Mouse (Mus musculus) embryonic stem cell, embryonic (primary cell): ENCODE measurements around the gene 2810408A11Rik.

ENCODE experiments used
- CTCF ChIA-PET, 4 experiments: fragments of 300-600 bp in 2 of 4; fragments of 350-600 bp in 2 of 4; sonication (Branson Sonifier 250); formaldehyde crosslinking; loops; one replicate each; lab custom pipeline; 2022; ENCODE audit warnings: inconsistent platforms in 2 of 4; lab: Charles Lee
- POLR2A ChIA-PET, 4 experiments: fragments of 300-600 bp in 2 of 4; fragments of 350-600 bp in 2 of 4; sonication (Branson Sonifier 250); formaldehyde crosslinking; loops; one replicate each; lab custom pipeline; 2022; ENCODE audit warnings: antibody characterized with exemption in 4 of 4, inconsistent platforms in 1 of 4; lab: Charles Lee

The 2810408A11Rik gene

DNA sequence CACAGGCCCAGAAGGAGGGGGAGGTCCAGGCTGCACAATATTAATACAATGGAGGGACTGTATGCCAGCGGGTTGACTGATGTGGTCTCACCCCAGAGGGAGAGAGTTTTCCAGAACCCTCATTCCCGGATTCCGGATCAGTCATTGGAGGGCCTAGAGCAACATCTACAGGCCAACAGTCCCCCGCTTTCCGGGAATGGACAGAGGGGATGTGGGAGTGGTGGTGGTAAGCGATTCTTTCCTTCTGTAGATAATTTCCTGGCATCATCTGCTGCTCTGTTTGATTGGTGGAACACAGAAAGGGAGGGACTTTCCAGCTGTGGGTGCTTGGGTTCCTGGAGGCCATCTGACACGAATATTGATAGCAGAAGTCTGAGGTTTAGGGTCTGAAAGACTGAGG is 24.6 kb downstream of the 2810408A11Rik start:
- CTCF ChIA-PET: interaction anchor here in 3 of 4 experiments (0.6 to 3.6 kb wide), 18 partner anchors 10 to 771 kb away, joined by 3 to 28 read pairs (median 5); partner anchors contain the start of genes Tmem102 (in 2 of the 3), Rnf167 (in 1 of the 3), Sat2 (in 1 of the 3) and Slc25a11 (in 1 of the 3)
- POLR2A ChIA-PET: interaction anchor here (0.6 to 4.1 kb wide), 17 partner anchors 10 to 628 kb away, joined by 3 to 30 read pairs (median 5); partner anchors contain the start of genes Tmem102 (in 2 of the 4), Acap1 (in 1 of the 4), Eif5a (in 1 of the 4) and Tnk1 (in 1 of the 4)

DNA sequence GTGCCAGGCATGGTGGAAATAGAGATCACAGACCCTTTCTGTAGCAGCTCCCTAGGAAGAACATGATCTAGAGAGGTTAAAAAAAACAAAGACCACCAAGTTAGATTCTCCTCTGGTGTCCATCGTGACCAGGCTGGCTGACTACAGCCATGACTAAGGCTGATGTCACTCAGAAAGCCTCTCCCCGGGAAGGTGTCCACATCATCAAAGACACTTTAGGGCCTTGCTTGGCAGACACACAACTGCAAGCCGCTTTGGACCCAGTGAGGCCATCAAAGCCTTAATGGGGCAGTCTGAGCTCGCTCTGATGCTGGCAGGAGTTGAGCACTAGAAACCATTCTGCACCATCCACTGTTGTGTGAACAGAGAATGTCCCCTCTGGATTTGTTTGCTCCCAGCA is 28.3 kb downstream of the 2810408A11Rik start:
- CTCF ChIA-PET: interaction anchor here in 2 of 4 experiments (1.0 to 2.3 kb wide), 5 partner anchors 8 to 77 kb away, joined by 3 to 9 read pairs (median 4); partner anchors contain the start of genes Kctd11 (in 1 of the 2) and Slc2a4 (in 1 of the 2)
- POLR2A ChIA-PET: interaction anchor here in 3 of 4 experiments (0.5 to 2.0 kb wide), 12 partner anchors 8 to 268 kb away, joined by 3 to 7 read pairs (median 4); partner anchors contain the start of genes Nlgn2 (in 2 of the 3), Tmem256 (in 2 of the 3), Tnk1 (in 2 of the 3) and Polr2a (in 1 of the 3)

DNA sequence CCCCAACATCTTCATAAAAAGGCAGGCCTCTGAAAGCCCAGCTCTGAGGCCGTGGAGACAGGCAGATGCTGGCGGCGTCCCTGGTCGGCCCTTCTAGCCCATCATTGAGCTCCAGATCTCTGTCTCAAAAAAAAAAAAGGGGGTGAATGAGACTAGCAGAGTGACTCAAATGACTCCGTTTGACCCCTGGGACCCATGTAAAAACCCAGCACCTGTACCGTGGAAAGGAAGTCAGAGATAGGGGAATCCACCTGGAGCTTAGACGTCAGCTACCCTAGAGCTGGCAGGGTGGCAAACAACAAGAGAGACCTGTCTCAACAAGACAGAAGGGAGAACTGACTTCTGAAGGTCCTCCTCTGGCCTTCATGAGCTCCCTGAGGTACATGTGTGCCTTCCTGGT is 29.0 kb downstream of the 2810408A11Rik start:
- CTCF ChIA-PET: interaction anchor here in 2 of 4 experiments (0.6 to 2.3 kb wide), 6 partner anchors 9 to 77 kb away, joined by 3 to 9 read pairs (median 3); partner anchors contain the start of gene Kctd11 (in 1 of the 2)

DNA sequence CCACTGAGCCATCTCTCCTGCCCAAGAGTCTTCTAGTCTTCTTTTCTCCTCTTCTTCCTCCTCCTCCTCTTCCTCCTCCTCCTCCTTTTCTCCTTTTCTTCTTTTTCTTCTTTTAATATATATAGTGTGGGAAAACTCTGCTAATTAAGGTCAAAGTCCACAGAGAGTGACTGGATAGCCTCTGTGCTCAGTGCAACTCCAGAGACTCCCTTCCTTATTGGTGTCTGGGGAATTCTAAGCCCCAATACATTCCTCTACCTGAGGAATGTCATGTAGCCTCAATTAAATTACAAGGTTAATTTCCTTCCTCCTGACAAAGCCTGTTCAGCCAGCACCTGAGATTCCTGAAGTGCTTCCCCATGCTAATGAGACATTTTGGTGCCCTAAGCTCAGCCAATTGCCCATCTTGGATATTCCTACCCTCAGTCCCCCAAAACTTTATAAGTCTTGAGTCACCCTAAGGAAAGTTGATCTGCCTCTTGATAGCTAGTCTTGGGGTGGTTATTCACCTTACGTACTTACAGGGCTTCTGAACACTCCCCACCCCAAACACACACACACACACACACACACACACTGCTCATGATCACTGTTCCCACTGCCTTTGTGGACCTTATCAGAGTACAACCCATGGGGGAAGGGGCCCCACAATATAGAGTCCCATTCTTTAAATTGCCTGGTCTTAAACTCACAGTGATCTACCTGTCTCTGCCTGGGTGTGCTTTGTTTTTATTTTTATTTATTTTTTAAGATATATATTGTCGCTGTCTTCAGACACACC is 30.3 kb downstream of the 2810408A11Rik start:
- ChIA-PET CTCF (interaction anchor here in 1 of 4 experiments (2.3 kb wide), 1 partner anchor 10 kb away, joined by 9 read pairs; no protein-coding TSS in a partner anchor), POLR2A (interaction anchor here in 1 of 4 experiments (2.0 kb wide), 1 partner anchor 65 kb away, joined by 5 read pairs; the partner anchor contains the start of gene Tmem102)

More for the DNA sequence above, 29.0 kb downstream of the 2810408A11Rik start:
- POLR2A ChIA-PET: interaction anchor here in 2 of 4 experiments (0.7 to 2.0 kb wide), 7 partner anchors 13 to 290 kb away, joined by 3 to 7 read pairs (median 4); partner anchors contain the start of genes Nlgn2 (in 2 of the 2), Tmem256 (in 2 of the 2), Tmem102 (in 1 of the 2) and Tnk1 (in 1 of the 2)

DNA sequence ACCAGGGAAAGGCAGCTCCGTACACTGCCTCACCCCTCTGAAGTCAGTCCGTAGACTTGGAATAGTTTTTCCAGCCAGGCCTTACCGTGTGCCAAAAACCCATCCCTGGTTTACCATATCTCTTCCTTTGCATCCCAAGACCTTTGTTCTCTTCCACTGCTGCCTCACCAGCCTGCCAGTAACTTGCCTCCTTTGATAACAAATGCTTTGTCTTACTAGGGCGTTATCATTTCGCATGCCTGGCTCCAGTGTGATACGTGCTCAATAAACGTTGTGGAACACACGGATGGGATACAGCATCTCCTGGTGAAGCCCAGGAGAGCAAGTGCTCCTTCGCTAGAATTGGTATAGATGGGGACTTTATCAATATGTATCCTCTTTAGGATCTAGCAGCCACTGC is 33.5 kb downstream of the 2810408A11Rik start:
- ChIA-PET CTCF (interaction anchor here in 3 of 4 experiments (0.5 to 1.9 kb wide), 4 partner anchors 10 to 470 kb away, joined by 3 to 6 read pairs (median 6); partner anchors contain the start of gene Tmem95 (in 1 of the 3)), POLR2A (interaction anchor here in 3 of 4 experiments (0.6 to 3.3 kb wide), 12 partner anchors 9 to 91 kb away, joined by 3 to 15 read pairs (median 4); partner anchors contain the start of genes Tmem256 (in 2 of the 3), Tnk1 (in 2 of the 3), Kctd11 (in 1 of the 3) and Nlgn2 (in 1 of the 3))

DNA sequence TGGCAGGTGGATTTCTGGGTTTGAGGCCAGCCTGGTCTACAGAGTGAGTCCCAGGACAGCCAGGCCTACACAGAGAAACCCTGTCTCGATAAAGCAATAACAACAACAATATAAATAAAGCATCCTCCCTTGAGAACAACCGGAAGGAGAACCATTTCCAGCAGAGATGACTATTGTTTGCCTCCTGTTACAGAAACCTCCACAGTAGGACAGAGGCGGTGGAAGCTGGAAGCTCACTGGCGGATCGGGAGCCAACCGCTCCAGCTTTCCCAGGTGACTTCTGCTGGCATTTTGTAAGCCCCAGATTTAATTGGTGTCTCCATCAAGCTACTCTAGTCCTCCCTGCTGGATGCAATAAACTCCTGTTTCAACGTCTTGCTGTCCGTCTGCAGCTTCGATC is 35.2 kb downstream of the 2810408A11Rik start:
- ChIA-PET POLR2A (interaction anchor here in 2 of 4 experiments (0.5 to 3.3 kb wide), 6 partner anchors 11 to 135 kb away, joined by 3 to 15 read pairs (median 4); partner anchors contain the start of genes Tmem95 (in 2 of the 2) and Dvl2 (in 1 of the 2)), CTCF (interaction anchor here in 2 of 4 experiments (0.7 to 1.9 kb wide), 4 partner anchors 11 to 142 kb away, joined by 3 to 7 read pairs (median 4); no protein-coding TSS in a partner anchor)

DNA sequence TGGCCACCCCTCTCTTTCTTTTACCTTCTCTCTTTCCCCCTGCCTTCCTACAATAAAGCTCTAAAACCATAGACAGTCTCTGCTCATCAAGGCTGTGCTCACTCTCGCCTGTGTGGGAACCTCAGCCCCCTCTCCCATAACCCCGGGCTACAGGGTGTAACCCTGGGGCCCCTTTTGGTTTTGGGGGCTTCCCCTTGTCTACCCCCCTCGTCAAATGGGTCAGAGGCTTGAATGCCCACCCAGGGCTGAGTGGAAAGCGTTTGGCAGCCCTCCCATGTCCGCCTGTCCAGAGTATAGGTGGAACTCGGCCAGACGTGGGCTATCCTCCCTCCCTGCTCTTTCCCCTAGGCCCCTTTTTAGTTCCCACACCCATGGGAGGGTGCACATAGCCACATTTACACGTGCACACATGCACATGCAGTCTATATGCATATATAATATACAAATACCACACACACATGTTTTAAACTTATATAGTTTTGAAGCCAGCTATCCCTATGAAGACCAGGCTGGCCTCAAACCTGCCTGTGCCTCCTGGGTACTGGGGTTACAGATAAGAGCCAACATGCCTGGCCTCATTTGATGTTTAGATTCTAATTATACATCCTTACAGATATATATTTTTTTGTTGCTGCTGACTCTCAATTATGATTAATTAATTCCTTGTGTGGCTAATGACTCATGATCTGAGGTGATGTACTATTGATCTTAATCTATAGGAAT is 36.5 kb downstream of the 2810408A11Rik start:
- POLR2A ChIA-PET: interaction anchor here in 3 of 4 experiments (0.6 to 1.5 kb wide), 4 partner anchors 8 to 36 kb away, joined by 3 to 4 read pairs (median 4); partner anchors contain the start of genes 2810408A11Rik (in 1 of the 3) and Neurl4 (in 1 of the 3)
- CTCF ChIA-PET: interaction anchor here in 2 of 4 experiments (0.9 to 1.1 kb wide), 2 partner anchors 22 to 23 kb away, joined by 3 to 4 read pairs; no protein-coding TSS in a partner anchor

DNA sequence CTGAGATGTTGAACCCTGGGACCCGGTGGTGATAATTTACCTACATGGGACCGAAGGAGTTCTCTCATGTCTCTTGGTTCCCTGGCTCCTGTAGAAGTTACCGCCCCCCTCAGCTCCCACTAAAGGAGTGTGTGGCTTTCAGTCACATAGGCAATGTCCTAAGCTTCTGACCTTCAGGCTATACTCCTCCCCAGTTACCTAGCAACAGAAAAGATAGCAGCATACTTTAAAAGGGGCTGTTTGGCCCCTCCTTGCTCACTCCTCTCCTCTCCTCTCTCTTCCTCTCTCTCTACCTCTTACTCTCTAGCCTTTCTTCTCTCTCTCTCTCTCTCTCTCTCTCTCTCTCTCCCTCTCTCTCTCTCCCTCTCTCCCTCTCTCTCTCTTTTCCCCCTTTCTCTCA is 37.1 kb downstream of the 2810408A11Rik start:
- ChIA-PET CTCF (interaction anchor here in 1 of 4 experiments (0.9 kb wide), 1 partner anchor 23 kb away, joined by 3 read pairs; no protein-coding TSS in a partner anchor), POLR2A (interaction anchor here in 3 of 4 experiments (0.6 to 1.5 kb wide), 5 partner anchors 9 to 106 kb away, joined by 3 to 4 read pairs (median 3); partner anchors contain the start of genes 2810408A11Rik (in 1 of the 3) and Neurl4 (in 1 of the 3))

DNA sequence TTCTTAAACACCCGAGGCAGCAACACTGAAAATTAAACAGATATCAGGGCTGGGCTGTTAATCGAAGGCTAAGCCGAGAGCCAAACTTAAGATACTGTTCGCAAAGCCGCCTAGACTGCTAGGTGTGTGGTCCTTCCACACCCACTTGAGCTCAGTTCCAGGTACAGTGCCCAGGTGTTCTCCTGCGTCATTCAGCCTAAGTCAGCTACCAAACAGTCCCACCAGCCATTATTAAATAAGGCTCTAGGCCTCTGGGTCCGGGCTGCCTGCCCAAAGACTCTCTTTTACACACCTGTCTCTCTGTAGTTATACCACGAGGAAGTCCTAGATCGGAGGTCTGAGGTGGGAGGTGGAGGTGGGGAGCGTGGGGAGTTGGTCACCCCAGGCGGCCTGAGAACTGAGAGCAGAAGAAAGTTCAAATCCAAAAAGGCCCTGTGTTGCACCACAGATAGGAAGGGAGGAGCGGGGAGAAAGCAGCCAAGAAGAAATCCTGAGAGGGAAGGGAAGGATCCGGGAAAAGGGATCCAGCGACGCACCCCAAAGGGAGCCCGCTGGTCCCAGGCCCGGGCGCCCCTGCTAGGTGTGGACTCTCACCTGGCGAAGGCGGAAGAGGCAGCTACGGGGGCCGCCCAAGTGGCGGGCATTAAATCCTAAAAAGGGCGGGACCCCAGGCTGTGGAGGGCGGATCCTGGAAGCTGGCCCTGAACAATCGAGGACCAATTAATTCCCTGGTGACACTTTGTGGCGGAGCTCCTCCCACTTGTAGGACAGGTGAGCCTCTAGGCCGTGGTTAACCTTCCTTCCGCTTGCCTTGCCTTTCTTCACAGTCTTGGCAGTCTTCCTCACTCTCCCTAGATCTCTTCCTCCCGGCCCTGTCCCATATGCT is 42.4 kb downstream of the 2810408A11Rik start, which contains the start of gene Tnk1:
Tnk1 (minus strand) TSS at position 618 of the 886 bp plus-strand sequence.
- CTCF ChIA-PET: interaction anchor here (0.6 to 1.5 kb wide), 11 partner anchors 19 to 634 kb away, joined by 3 to 9 read pairs (median 3); partner anchors contain the start of genes Nlgn2 (in 1 of the 4), Tmem102 (in 1 of the 4) and Tmem95 (in 1 of the 4)
- POLR2A ChIA-PET: interaction anchor here in 3 of 4 experiments (0.6 to 1.7 kb wide), 55 partner anchors 8 to 227 kb away, joined by 3 to 18 read pairs (median 4); partner anchors contain the start of genes Nlgn2 (in 3 of the 3), Tmem256 (in 3 of the 3), Fgf11 (in 2 of the 3) and Tmem95 (in 2 of the 3)

DNA sequence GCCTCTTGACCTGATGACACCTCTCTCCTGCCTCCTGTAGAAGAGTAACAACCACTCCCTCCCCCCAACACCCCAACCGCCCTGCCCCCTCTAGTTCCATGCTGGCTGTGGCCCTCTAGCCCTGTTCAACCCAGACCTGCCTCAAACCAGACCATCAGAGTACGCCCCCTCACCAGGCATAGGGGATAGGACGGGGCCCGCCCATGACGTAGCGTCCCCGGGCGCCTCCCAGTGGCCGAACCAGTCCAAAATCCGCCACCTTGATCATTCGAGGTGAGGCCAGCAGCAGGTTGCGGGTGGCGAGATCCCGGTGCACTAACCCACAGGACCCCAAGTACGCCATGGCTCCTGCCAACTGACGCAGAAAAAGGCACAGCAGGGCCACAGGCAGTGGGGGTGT is 45.4 kb downstream of the 2810408A11Rik start:
- CTCF ChIA-PET: interaction anchor here in 2 of 4 experiments (0.8 to 2.0 kb wide), 3 partner anchors 25 to 382 kb away, joined by 5 to 8 read pairs (median 6); partner anchors contain the start of gene Kctd11 (in 1 of the 2)
- POLR2A ChIA-PET: interaction anchor here in 3 of 4 experiments (0.6 to 3.0 kb wide), 12 partner anchors 10 to 276 kb away, joined by 3 to 20 read pairs (median 4); partner anchors contain the start of genes Nlgn2 (in 3 of the 3), Tmem256 (in 3 of the 3), Tmem95 (in 2 of the 3) and Polr2a (in 1 of the 3)

DNA sequence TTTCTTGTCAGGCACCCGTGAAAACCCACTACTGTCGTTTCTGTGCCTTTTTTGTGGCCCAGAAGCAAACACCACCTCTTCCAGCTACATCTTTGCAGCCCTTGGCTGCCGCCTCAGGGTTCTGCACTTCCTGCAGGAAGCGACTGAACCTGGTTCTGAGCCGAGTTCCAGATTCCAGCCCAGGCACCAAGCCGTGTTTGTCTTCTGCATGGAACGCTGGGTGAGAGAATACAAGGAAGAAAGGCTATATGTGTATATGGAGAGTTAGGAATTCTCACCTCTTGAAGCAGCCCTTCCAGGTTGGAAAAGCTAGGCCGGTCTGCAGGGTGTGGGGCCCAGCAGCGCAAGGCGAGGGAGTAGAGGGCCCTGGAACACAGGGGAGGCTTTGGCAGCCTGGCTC is 46.1 kb downstream of the 2810408A11Rik start:
- CTCF ChIA-PET: interaction anchor here in 2 of 4 experiments (0.8 to 2.0 kb wide), 5 partner anchors 17 to 49 kb away, joined by 3 to 8 read pairs (median 5); partner anchors contain the start of genes Kctd11 (in 1 of the 2), Nlgn2 (in 1 of the 2), Tmem102 (in 1 of the 2) and Tmem256 (in 1 of the 2)
- POLR2A ChIA-PET: interaction anchor here in 3 of 4 experiments (0.6 to 3.0 kb wide), 24 partner anchors 11 to 275 kb away, joined by 3 to 20 read pairs (median 4); partner anchors contain the start of genes Nlgn2 (in 3 of the 3), Tmem256 (in 3 of the 3), Tmem95 (in 3 of the 3) and Polr2a (in 2 of the 3)

DNA sequence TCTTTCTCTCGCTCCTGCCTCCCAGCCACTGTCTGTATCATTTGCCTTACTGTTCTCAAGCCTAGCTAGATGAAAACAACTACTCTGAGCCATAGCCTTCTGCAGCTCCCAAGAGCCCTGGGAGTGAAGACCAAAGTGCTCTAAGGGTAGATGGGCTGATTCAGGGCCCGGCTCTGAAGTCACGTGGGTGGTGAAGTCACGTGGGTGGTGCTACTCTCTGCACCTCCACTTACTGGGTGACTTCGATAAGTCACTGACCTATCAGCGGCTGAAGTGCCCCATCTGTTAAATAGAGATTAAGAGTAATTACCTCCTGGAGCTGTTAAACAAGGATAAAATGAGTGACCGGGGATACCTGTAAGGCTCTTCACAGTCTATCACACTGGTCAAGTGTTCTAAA is 46.8 kb downstream of the 2810408A11Rik start:
- ChIA-PET POLR2A (interaction anchor here (0.6 to 3.0 kb wide), 33 partner anchors 11 to 376 kb away, joined by 3 to 20 read pairs (median 4); partner anchors contain the start of genes Nlgn2 (in 3 of the 4), Tmem256 (in 3 of the 4), Tmem95 (in 3 of the 4) and Polr2a (in 2 of the 4)), CTCF (interaction anchor here in 3 of 4 experiments (0.6 to 2.0 kb wide), 7 partner anchors 16 to 296 kb away, joined by 3 to 8 read pairs (median 5); partner anchors contain the start of genes Kctd11 (in 1 of the 3), Nlgn2 (in 1 of the 3), Tmem102 (in 1 of the 3) and Tmem256 (in 1 of the 3))

DNA sequence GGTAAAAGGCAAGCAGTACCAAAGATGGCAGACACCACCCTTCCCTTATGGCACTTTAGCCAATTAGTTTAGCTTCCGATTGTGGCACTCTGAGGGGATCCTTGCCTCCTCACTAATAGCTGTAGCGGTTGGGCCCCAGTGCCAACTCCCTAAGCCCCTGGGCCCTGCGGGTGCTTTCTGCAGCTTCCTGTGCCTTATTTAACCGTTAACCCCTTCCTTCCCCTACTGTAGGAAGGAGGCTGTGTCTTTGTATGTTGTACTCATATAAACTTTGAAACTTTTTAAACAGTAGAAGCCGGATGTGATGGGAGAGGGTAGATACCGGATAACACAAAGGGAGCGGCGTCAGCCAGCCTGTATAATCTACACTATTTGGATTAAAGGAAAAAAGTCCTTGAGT is 50.0 kb downstream of the 2810408A11Rik start:
- CTCF ChIA-PET: interaction anchor here in 2 of 4 experiments (1.0 to 2.0 kb wide), 2 partner anchors 13 to 38 kb away, joined by 3 to 4 read pairs; partner anchors contain the start of genes Nlgn2 (in 1 of the 2) and Tmem256 (in 1 of the 2)
- POLR2A ChIA-PET: interaction anchor here (0.5 to 4.5 kb wide), 12 partner anchors 12 to 169 kb away, joined by 3 to 23 read pairs (median 3); partner anchors contain the start of genes Nlgn2 (in 4 of the 4), Tmem256 (in 4 of the 4), 2810408A11Rik (in 1 of the 4) and Neurl4 (in 1 of the 4)

DNA sequence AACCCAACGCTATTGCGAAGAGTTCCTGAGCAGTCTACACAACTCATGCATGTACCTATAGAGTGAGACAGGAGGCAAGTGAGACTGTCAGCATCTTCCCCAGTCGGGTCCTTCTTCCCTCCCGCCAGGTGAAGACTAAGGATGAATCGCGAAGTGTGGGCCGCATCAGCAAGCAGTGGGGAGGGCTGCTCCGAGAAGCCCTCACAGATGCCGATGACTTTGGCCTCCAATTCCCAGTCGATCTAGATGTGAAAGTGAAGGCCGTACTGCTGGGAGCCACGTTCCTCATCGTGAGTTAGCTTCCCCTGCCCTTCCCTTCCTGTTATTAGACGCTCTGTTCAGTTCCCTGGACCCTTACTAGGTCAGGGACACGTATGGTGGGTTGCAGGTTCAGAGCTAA is 50.9 kb downstream of the 2810408A11Rik start:
- ChIA-PET POLR2A (interaction anchor here in 2 of 4 experiments (1.0 to 4.5 kb wide), 6 partner anchors 11 to 51 kb away, joined by 3 to 23 read pairs (median 5); partner anchors contain the start of genes Nlgn2 (in 2 of the 2), Tmem256 (in 2 of the 2), 2810408A11Rik (in 1 of the 2) and Neurl4 (in 1 of the 2)), CTCF (interaction anchor here in 3 of 4 experiments (0.5 to 2.0 kb wide), 3 partner anchors 12 to 39 kb away, joined by 3 to 4 read pairs (median 3); partner anchors contain the start of genes Nlgn2 (in 1 of the 3) and Tmem256 (in 1 of the 3))
